Mouse (Mus musculus) v-Abl transformed pro-B cells (cell line): Measurements from ENCODE around the gene Zfp949.

Experiments used
- in situ Hi-C, 2 experiments: fragments of 400-800 bp; cut with MboI; formaldehyde crosslinking; loops; one replicate each; pipeline ENCODE4 v1.15.1; 2025; ENCODE audit not compliant: unreplicated experiment in 2 of 2

The Zfp949 gene

DNA sequence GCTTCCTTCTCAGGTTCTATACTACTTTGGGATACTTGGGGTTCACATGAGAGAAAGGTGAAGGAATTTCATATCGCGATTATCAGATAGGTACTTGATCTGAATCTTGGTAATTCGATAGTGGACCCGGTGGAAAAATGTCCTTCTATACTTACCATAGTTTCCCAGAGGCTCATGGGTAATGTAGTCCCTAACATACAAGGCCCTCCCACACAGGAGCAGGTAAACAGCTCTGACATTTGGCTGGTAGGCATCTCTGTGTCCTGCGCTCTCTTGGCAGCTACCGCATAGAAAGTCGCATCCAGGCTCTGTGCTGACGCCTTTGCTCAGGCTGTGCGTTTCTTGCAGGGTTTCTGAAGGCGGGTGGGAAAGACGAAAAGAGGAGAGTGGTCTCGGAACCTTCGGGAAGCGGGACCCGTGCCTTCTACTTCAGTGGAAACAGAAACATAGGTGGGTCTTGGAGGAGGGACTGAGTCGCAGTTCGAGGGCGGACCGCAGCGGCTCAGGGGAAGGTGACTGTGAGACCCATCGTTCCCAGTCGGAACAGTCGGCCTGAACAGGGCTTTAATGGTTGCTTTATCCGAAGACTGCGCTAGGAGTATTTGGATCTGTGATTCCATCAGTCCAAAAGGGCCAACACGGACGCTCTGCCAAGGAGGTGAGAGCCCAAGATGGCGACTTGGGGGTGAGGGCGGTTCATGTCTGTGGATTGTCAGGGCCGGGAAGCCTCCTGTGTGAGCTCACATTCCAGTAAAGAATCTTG, at the start of gene Zfp949:
Zfp949 (plus strand) TSS at position 170 of the 763 bp plus-strand sequence.
- in situ Hi-C loops: loop anchor here (5.0 to 25.0 kb wide), 9 partner anchors 63 to 1564 kb away; partner anchors contain the start of genes Cep162 (in 2 of the 2), Morf4l1 (in 1 of the 2), Mthfs (in 1 of the 2) and Syncrip (in 1 of the 2)

DNA sequence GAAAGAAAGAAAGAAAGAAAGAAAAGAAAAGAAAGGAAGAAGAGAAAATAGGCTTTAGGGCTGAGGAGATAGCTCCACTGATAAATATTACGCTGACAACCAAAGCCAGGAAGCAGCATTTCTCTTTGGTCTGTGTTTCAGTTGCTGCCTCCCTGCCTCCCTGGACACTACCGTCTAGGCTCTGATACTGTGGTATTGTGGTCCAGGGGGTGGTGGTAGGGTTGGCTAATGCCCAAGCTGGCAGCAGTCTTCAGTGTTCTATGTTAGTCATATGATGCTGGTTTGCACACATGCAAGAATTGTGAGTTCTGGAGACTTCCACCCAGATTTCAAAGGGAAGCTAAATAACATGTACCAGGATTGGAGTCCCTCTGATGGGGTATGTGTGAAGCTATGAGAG, 47.7 kb upstream of the Zfp949 start:
- in situ Hi-C loops: no loop called here

DNA sequence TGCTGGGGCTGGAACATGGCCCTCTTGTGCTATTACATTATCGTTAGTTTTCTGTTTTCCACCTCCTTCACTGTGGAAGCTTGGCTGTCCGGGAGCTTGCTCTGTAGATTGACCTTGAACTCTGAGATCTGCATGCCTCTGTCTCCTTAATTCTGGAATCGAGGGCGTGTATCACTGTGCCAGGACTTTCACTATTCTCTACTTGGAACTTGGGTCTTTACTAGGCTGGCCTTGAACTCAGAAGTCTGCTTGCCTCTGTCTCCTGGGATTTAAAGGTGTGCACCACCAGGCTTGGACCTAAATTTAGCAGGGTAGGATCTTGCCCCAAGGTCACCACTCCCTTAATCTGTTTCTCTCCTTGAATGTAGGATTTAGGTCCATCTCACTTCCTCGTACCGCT, 46.0 kb upstream of the Zfp949 start:
- in situ Hi-C loops: no loop called here

DNA sequence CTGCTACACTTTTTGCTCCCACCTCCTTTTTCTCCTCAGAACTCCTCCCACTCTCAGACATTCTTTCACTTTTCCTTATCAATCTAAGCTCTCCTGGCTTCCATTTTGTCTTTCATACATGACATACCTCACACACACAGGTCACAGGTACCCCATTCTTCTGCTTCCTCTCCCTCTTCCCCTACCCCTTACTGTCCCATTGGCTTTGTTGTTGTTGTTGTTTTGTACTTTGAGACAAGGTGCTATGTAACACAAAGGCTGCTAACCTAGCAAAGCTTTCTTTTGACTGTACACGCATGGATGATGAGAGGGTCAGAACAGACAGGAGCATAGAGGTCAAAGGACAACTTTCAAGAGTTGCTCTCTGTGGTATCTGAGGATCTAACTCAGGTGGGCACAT, 32.3 kb upstream of the Zfp949 start:
- in situ Hi-C loops: loop anchor here in 1 of 2 experiments (5.0 kb wide), 1 partner anchor 33 kb away; the partner anchor contains the start of gene Syncrip

DNA sequence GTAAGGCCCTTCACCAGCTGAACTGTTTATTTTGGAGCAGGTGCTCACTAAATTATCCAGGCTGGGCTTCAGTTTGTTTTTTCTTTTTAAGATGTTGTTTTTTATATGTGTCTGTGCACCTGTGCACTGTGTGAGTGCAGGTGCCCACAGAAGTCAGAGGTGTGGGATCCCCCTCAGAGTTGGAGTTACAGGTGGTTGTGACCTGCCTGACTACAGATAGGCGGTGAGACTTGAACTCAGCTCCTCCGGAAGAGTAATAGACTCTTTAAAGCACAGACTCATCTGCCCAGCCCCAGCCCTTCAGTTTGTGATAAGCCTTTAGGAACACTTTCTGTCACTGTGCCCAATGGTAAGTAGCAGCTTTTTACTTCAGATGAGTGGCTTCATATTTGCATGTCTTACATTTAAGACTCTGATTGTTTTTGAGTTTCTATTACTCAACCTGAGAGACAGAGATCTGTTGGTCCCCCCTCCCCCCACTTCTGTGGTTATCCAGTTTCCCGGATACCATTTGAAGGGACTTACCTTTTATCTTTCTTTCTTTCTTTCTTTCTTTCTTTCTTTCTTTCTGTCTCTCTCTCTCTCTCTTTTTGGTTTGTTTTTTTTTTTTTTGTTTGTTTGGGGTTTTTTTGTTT, 31.3 kb upstream of the Zfp949 start:
- in situ Hi-C loops: loop anchor here in 1 of 2 experiments (5.0 kb wide), 1 partner anchor 34 kb away; the partner anchor contains the start of gene Syncrip

DNA sequence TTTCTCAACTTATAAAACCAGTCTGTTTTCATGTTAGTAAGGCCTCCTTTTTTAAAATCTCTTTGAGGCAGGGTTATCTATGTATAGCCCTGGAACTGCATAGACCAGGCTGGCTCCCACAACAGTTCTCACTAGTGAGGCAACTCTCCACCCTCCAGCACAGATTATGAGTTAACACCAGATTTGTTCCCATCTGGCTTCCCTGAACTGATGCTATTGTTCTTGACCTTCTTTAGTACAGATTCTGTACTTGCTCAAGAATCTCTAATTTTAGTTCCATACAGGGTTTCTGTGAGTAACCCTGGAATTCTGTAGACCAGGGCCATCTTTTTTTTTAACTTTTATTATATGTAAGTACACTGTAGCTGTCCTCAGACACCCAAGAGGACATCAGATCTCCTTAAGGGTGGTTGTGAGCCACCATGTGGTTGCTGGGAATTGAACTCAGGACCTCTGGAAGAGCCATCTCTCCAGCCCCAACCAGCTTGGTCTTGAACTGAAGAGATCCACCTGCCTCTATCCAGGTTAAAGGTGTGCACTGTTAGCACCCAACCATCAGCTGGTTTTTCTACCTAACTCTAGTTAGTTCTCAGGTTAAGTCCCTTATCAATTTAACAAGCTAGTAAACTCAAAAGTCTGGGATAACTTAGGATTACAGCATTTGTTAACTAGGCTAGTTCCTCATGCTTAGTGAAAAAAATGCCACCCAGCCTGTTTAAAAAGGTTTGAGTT, 28.3 kb upstream of the Zfp949 start:
- in situ Hi-C loops: loop anchor here (5.0 to 10.0 kb wide), 3 partner anchors 37 to 85 kb away; partner anchors contain the start of genes Snx14 (in 2 of the 2) and Syncrip (in 2 of the 2)

DNA sequence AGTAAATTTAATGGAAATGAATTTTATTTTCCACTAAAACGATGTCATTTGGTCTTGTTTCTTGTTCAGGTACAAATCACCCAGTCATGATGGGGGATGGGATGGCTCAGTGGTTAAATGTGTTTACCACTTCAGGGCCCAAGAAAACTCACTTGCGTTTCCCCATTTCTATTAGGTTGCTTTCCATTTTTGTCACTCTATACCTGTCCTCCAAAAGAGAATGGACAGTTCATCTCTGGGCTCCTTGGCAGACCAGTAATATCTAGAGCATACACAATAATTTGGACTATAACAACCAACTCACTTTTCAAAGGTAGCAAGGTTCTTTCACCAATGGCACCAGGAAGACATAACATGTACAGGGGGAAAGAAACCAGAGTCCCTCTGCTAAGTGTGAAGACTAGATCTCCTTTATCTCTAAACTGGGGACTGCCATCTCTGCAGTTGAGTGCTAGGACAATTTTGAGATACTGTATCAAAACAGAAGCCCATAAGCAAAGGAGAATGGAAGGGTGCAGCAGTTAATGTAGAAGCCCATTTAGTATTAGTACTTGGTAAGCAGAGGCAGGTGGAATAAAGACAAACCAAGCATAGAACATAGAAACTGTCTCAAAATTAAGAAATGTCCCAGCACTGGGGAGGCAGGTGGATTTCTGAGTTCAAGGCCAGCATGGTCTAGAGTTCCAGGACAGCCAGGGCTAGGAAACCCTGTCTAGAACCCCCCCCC, 27.5 kb upstream of the Zfp949 start:
- in situ Hi-C loops: loop anchor here (5.0 to 10.0 kb wide), 3 partner anchors 38 to 85 kb away; partner anchors contain the start of genes Snx14 (in 2 of the 2) and Syncrip (in 1 of the 2)

DNA sequence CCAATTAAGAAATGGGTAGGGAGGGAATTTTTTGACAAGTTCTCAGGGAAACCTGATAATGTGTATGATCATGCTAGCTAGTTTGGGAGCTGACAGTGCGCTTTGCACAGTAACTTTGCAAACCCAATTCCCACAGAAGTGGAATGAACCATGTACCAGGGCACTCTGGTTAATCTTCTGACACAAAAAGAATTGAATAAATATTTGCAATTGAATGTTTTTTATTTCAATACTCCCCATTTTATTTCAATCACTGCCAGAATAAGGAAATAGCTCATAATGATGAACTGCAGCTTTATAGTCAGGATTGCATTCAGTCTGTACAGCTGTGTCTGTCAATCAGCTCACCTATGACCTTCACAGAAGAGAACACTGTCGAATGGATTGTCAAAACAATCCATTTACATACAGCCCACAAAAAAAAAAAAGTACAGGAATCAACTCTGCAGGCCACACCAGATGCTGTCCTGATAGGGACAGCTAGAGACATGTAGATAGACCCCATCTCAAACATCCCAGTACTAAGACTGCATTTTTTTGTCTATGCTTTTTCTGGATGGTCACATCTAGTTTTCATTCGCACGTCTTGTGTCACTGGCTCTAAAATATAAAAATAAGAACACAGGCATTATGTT, 26.9 kb upstream of the Zfp949 start:
- in situ Hi-C loops: loop anchor here (5.0 to 10.0 kb wide), 3 partner anchors 39 to 86 kb away; partner anchors contain the start of genes Snx14 (in 2 of the 2) and Syncrip (in 1 of the 2)

DNA sequence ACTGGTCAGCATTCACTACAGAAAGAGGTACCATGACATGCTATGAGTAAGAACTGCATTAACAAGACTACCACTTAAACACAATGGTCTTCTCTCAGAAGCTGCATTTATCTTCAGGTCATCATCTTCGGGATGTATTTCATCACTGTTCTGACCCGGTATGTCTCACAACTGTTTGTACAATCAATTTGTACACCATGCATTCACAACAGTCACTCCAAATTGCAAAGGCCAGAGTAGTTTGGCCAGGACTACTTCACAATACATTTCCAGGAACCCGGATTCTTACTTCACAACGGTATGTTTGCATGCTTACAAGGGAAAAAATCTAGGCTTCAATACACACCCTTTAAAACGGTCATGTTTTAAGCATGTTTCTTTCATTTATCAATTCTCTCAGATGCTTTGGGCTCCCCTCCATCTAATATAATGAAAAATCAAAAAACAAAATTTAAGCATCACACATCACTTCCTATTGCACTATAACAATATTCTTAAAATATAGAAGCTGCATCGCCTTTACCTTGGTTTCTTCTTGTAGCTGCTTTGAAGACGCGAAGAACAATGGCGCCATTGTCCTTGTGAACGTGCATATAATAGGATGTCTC, 25.8 kb upstream of the Zfp949 start:
- in situ Hi-C loops: loop anchor here (5.0 to 10.0 kb wide), 3 partner anchors 40 to 87 kb away; partner anchors contain the start of genes Snx14 (in 2 of the 2) and Syncrip (in 1 of the 2)

DNA sequence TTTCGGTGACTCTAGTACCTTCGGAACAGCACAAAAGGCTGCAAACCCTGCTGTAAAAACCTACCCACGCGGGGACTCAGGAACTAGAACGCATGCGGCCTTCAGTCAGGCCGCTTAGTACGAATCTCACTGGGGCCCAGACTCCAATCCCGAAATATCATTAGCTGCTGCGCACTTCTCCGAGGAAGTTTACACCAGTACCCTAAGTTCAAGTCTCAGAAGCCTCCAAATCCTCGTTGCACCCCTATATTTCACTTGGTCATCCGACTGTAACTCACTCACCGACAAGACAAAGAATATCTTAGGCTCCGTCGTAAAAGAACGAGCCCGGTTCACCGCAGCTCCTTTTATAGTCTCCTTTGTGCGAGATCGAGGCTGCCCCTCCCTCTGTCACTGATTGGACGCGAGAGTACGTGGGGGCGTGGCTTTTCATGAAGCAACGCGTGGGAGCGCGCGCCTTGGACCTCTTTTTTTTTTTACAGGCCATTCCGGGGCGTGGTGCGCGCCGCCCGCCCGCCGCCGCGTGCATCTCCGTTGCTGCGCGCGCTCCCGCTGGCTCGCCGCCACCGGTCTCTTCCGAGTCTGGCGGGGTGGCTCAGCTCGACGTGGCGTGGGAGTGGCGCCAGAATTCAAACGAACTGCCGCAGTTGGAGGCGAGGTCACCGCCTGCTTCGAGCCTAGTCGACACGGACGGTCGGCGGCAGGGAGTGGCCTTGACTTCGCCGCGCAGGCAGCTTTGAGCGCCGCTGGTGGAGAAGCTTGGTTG, 25.1 kb upstream of the Zfp949 start:
- in situ Hi-C loops: loop anchor here (5.0 to 10.0 kb wide), 3 partner anchors 40 to 88 kb away; partner anchors contain the start of genes Snx14 (in 2 of the 2) and Syncrip (in 1 of the 2)

DNA sequence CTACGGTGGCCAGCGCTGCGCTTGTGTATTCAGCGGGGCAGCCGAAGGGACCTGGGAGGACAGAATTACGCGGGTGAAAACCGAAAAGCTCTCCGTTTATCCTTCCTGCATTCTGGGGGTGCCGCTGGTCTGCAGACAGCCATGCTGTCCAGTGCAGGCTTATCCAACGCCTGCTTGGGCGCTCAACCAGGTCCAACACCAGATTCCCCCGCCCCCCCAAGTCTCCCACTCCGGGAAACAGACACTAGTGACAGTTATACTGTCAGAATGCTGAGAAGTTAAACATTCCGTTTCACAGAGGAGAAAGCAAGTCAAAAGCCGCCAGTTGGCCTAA, 24.5 kb upstream of the Zfp949 start:
- in situ Hi-C loops: loop anchor here (5.0 to 10.0 kb wide), 3 partner anchors 41 to 89 kb away; partner anchors contain the start of genes Snx14 (in 2 of the 2) and Syncrip (in 1 of the 2)

DNA sequence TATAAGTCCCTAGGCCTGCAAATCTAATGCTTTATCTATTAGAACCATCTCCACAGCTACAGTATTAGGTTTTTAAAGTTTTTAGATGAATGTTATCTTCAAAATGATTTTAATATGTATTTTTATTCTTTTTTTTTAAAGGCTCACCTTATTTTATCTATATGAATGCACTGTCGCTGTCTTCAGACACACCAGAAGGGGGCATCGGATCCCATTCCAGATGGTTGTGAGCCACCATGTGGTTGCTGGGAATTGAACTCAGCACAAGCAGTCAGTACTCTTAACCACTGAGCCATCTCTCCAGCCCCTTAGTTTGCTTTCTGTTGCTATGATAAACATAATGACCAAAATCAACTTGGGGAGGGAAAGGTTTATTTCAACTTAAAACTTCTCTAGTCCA, 23.5 kb upstream of the Zfp949 start:
- in situ Hi-C loops: loop anchor here (5.0 to 10.0 kb wide), 3 partner anchors 42 to 90 kb away; partner anchors contain the start of genes Snx14 (in 2 of the 2) and Syncrip (in 1 of the 2)

DNA sequence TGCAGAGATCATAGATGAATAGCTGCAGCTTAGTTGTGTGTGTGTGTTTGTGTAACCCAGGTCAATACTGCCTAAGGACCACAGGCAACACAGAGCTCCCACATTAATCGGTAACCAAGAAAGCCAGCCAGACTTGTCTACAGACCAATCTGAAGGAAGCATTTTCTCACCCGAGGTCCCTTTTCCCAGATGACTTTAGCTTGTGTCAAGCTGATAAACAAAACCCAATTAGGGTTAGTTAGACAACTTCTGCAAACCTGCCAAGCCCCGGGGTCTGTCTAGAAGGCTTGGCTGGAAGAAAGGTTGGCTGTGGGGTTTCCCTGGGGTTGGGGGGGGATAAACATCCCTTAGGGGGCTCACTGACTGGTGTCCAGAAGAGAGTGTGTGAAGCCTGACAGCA, 23.0 kb upstream of the Zfp949 start:
- in situ Hi-C loops: loop anchor here (5.0 to 25.0 kb wide), 7 partner anchors 42 to 1588 kb away; partner anchors contain the start of genes Snx14 (in 2 of the 2), Morf4l1 (in 1 of the 2), Mthfs (in 1 of the 2) and Syncrip (in 1 of the 2)

DNA sequence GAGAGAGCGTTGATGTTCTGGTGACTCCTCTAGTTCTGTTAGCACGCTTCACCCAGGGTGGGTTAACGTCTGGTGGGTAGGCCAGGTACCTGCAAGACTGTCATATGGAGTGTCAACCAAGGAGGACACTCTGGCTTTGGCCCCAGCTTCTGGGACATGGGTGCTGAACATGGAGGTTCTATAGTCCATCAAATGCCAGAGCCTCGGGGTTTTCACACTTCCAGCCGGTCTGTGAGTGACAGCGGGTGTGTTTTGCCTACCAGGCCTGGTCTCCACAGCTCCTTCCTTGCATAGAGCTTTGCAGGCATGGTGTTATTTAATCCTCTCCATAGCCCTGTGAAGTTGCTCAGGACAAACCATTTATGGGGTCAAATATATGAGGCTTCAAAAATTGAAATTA, 22.5 kb upstream of the Zfp949 start:
- in situ Hi-C loops: loop anchor here (10.0 to 25.0 kb wide), 5 partner anchors 91 to 1587 kb away; partner anchors contain the start of genes Morf4l1 (in 1 of the 2), Mthfs (in 1 of the 2) and Snx14 (in 1 of the 2)

DNA sequence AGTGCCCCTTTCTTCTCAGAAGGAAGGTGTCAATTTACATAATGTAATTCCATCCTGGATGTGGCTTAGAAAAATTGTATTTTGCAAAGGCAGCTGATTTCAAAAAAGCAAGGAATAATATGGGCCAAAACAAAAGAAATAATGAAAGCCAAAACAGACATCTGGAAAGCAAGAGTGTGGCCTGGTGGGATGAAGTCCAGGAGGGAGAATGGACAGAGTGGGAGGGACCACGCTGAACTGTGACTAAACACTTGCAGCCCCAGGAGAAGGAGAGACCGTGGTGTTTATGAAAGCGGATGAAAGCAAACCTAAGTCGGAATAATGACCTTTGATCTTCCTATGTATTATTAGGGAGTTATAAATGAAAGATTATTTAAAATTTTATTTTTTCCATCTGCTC, 19.9 kb upstream of the Zfp949 start:
- in situ Hi-C loops: loop anchor here (10.0 to 25.0 kb wide), 5 partner anchors 93 to 1584 kb away; partner anchors contain the start of genes Morf4l1 (in 1 of the 2), Mthfs (in 1 of the 2) and Snx14 (in 1 of the 2)

DNA sequence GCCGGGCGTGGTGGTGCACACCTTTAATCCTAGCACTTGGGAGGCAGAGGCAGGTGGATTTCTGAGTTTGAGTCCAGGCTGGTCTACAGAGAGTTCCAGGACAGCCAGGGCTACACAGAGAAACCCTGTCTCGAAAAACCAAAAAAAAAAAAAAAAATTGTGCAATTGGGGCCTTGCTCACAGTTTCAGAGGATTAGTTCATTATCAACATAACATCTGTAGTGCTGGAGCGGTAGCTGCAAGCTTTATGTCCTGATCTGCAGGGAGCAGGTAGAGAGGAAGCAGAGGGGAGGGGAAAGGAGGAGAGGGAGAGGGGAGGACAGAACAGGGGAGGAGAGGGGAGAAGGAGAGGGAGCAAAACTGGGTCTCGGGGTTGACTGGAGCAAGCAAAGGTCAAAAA, 19.1 kb upstream of the Zfp949 start:
- in situ Hi-C loops: loop anchor here (10.0 to 25.0 kb wide), 5 partner anchors 94 to 1584 kb away; partner anchors contain the start of genes Morf4l1 (in 1 of the 2), Mthfs (in 1 of the 2) and Snx14 (in 1 of the 2)

DNA sequence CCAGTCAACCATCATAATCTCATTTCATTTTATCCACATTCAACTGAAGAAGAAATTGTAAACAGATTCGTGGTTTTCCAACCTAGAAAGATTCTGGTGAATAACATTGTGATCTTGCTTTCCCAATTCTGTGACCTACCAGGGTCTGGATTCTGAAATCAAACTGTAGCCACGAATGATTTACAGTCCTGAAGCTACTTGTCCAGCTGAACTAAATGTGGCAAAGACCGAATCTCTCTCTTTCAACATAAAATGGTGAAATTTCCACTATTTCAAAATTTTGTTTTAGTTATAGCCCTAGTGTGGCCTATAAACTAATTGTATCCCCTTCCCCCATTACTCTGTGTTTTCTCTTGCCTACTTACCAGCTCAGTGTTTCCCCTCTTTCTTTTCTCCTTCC, 18.2 kb upstream of the Zfp949 start:
- in situ Hi-C loops: loop anchor here (10.0 to 25.0 kb wide), 5 partner anchors 95 to 1583 kb away; partner anchors contain the start of genes Morf4l1 (in 1 of the 2), Mthfs (in 1 of the 2) and Snx14 (in 1 of the 2)
